Mouse (Mus musculus): ENCODE measurements around the gene Myh1.

Myh1 gene

DNA sequence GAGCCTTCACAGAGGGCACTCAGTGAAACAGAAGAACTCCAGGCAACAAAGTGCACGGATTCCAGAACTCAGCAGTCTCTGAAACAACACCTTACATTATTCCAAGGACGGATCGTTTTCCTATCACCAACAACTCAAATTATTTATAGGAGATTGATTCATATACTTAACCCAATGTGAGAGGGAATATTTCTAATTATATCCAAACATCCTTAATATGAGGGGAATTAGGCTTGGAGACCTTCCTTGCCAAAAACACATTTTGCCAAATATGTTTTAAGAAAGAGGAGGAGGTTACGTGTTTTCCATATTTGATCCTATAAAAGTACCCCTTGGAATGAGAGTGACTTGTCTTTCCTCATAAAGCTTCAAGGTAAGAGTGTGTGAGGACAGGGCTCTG, at the start of gene Myh1:
Gene Myh1, plus strand, starts transcription at position 301 of the 400 bp plus-strand sequence.
- no peak for DNase-seq (ENCODE audit: low spot score)

DNA sequence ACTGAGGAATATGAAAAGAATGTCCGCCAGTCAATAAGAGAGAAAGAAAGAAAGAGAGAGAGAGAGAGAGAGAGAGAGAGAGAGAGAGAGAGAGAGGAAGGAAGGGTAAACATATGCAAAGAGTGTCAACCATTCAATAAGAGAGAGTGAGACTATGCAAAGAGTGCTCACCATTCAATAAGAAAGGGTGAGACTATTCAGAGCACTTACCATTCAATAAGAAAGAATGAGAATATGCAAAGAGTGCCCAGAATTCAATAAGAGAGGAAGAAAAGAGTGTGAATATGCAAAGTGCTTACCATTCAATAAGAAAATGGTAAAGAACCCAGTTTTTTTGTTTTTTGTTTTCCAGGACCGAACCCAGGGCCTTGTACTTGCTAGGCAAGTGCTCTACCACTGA, 49.6 kb upstream of the Myh1 start:
- DNase-seq (ENCODE audit: low spot score), result no peak

DNA sequence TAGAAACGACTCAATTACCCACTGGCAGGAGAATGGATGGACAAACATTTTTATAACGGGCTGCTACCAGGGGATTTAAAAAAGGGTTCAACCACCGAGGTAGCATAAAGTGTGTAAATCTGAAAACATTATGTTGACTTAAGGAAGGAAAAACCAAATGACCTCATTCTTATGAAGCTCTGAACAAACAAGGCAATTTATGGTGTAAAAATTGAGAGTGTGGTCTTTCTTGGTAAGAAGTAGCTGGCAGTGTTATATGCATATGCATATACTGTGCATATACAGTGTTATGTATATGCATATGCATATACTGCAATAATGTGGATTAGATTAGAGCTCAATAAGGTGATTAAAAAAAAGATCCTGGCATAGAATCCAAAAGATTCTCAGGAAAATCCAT, 48.7 kb upstream of the Myh1 start:
- DNase-seq (ENCODE audit: low spot score), result no peak

DNA sequence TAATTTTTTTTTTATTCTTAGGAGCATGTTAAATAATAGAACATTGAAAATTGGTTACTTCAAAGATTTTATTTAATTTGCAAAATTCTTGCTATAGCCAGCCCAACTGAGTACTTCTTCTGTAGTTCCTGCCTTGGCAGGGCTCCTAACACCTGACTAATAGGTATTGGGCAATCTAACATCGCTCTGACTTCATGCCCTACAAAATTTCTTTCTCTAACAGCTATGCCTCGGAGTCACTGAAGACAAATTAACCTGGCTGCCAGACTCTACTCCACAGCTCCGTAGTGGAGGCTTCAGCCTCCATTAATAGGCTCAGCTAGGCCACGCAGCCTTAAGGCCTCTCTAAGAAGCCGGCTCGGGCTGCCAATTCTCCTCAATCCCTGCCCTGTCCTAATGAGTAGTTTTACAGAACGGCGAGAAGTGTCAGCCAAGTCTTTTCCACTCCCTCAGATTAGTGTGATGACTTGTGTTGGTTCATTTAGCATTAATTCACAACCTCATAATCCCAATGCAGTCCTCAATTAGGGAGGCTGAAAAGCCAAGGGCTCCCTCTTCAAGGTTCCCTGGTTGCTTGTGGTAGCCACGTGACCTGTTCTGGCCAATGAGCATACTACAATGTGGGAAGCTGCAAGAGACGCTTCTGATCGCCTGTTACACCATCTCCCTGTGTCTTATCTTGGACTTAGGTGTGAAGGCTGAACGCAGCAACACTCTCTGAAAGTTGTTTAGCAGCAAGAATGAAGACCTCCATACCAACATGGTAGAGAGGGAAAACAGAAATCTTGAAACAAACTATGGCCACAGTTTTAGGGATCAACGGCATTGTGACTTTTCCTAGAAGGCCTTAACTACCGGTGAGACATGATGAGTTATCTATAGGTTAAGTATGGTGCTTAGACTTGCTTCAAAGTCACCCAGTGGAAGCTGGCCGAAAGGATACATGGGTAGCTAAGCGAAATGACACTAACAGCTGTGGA, 47.9 kb upstream of the Myh1 start:
- DNase-seq (ENCODE audit: low spot score), result no peak

DNA sequence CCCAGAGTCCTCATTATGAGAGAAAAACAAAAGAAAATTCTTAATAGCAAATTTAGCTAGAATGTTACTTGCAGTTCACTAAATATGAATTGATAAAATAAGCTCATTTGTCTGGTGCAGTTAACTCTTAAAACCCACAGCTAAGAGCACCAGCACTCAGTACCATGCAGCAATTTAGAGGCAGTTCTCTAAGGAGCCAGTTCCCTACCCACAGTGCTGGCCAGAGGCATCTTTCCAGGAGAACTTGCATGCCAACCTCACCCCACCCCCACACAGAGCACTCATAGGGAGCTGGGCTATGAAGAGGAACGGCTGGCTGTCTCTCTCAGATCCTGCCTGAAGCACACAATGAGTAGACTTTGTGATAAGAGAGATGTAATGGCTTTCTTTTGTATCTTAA, 46.7 kb upstream of the Myh1 start:
- peak; percentile 50 for DNase-seq (ENCODE audit: low spot score)

DNA sequence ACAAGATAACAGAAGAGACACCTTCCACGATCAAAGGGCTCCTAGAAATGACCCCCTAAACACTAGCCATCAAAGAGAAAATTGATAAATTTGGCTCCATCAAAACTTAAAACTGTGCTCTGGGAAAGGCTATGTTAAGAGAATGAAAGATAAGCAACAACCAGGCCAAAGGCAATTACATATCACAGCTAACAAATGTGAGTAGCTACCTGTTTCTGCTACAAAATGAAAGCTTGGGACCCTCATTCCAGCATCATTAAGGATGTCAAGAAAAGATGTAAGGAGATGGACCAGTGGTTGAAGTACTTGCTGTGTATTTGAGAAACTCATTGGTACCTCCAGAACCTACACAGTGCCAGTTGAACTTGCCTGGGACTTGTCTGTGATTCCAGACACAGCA, 46.0 kb upstream of the Myh1 start:
- DNase-seq (ENCODE audit: low spot score), result no peak

DNA sequence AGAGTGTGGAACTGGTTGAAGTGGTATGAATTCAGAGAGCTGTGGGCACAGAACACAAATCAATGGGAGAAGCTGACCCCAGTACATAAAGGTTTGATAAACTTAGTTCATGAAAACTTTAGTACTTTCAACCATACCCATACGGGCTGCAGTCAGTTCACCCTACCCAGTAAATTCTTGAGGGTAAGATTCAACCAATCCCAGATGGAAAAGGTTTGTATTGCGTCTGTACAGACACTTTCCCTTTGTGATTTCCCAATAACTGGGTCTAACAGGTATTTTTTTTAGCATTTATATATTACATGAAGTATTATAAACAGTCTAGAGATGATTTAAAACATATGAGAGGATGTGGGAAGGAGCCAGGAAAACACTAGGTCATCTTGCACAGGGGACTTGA, 44.2 kb upstream of the Myh1 start:
- DNase-seq (ENCODE audit: low spot score), result no peak

DNA sequence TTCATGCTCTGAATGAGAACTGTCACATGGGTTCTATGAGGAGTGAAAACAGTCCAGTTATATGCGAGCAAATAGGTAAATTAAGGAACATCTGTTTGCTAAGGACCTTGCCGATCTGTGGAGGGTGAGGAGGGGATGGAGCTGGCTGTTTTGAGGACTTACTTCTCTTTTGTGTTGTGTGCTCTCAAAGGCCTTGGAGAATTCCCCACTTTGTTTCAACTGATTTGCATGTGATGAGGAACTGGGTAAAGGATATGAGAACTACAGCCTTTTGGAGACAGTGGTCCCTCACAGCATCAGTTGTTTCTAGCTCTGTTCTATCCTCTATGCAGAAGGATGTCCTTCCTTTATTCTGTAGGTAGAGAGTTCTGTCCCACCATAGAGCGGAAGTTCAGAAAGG, 39.7 kb upstream of the Myh1 start:
- no peak for DNase-seq (ENCODE audit: low spot score)

DNA sequence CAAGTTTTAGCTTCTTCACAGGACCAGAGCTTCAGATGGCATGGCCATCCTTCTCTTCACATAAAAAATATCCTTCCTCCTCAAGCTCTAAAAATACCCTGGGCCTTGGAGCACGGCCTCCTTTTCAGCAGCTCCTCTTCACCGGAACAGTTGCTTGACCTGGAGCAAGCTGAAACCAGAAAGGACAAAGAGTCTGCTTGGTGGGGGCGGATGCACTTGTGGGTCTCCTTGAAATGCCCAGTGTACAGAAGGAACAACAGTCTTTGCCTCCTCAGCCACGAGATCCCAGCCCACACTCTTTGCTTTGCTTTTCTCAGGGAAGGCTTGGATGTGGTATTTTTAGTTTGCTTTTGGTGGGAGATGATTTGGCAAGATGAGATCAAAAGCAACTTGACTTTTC, 36.2 kb upstream of the Myh1 start:
- no peak for DNase-seq (ENCODE audit: low spot score)

DNA sequence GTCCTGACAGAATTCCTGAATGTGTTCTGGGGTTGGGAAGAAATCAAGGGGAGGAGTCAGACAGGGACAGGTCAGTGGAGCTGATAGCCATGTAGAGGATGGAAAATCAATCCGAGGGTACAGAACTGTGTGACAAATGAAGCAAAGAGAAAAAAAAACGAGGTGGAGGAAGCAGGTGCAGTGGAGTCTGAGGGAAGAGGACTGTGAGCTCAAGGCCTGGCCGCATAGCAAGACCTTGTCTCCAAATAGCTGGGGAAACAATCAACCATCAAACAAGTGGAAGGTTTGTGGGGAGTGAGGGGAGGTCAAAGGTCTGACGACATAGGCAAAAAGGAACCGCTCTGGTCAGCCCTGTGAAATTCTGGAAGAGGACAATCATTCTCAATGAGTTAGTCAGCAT, 35.0 kb upstream of the Myh1 start:
- no peak for DNase-seq (ENCODE audit: low spot score)

DNA sequence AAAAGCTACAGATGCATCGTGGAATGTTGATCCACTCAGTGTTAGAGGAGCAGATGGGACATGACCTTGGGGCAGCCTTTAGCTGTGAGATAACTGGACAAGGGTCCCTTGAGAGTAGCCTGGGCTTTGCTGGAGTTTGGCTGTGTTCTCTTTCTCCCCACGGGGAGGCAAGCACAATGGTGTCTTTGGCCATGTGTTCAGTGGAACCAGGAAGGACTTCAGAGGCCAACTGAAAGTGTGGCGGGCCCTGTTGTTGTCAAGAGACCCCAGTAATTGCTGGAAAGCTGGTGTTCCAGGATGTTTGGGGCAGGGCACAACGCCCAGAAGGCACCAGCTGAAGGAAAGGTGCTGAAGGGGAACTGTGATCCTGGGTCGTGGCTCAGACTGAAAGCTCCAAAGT, 30.6 kb upstream of the Myh1 start:
- no peak for DNase-seq (ENCODE audit: low spot score)

DNA sequence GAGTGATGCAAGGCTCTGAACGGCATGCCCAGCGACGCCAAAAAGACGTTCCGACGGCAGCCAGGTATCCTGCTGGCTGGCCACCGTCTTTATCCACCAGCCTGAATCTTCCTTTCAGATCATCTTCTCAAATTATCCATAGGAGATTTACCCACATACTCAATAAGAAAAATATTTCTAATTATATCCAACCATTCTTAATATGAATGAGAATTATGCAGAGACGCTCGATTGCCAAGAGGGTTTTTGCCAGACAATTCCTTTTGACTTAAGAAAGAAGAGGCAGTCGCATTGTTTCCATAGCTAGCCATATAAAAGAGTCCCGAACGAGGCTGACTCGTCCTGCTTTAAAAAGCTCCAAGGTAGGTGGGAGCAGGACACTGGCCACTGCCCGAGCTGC, 29.1 kb upstream of the Myh1 start, which contains the start of gene Myh2:
Gene Myh2, plus strand, starts transcription at position 301 of the 400 bp plus-strand sequence.
- no peak for DNase-seq (ENCODE audit: low spot score)

DNA sequence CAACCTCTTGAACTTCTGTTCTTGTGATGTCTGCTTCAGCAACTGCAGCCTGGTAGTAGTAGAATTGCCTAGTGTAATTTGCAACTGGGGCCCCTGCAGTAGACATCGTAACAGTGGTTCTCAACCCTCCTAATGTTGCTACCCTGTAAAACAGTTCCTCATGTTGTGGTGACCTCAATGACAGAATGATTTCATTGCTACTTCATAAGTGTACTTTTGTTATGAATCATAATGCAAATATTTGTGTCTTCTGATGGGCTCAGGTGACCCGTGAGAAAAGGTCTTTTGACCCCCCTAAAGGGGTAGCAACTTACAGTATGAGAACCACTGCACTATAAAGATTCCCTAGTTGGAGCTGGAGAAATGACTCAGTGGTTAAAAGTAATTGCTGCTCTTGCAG, 27.4 kb upstream of the Myh1 start:
- no peak for DNase-seq (ENCODE audit: low spot score)

DNA sequence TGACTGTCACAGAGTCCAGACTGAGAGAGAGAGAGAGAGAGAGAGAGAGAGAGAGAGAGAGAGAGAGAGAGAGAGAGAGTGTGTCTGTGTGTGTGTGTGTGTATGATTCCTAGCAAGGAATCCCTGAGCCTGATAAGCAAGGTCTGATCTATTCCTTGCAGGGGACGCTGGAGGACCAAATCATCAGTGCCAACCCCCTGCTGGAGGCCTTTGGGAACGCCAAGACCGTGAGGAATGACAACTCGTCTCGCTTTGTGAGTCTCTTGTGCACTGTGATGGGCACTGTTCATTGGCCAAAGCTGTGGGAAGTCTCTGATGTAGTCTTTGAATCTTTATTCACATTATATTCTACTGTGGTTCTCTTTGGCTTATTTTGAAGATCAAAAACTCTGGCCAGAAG, 23.5 kb upstream of the Myh1 start:
- DNase-seq (ENCODE audit: low spot score), result no peak

DNA sequence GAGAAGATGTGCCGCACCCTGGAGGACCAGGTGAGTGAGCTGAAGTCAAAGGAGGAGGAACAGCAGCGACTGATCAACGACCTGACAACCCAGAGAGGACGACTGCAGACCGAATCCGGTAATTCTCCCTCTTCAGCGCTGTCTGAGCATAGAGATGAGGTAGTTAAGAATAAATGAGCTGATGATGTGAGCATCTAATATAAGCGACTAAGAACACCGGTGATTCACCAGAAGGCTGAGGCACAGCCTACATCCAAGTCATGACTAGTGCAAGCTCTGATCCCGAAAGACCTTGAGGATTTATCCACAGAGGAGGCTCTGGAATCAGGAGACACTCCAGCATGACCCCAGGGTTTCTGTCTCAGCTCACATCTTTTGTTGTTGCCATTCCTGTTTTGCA, 9.5 kb upstream of the Myh1 start:
- no peak for DNase-seq (ENCODE audit: low spot score)

DNA sequence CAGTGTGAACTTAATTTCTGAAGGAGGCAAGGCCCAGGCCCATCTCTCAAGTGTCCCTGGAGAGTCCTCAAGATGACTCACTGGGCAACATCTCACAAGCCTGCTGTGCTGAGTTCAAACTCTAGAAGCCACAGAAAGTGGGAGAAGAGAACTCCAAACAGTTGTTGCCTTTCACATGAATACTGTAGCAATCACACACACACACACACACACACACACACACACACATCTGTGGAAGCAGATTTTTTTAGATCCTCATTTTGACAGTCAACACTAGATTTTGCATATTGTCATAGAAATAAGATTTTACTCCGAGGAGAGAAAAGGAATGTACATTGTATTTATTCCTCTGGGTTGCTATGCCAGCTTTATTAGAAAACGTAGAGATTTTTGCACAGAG, 9.0 kb upstream of the Myh1 start:
- DNase-seq (ENCODE audit: low spot score), result no peak

DNA sequence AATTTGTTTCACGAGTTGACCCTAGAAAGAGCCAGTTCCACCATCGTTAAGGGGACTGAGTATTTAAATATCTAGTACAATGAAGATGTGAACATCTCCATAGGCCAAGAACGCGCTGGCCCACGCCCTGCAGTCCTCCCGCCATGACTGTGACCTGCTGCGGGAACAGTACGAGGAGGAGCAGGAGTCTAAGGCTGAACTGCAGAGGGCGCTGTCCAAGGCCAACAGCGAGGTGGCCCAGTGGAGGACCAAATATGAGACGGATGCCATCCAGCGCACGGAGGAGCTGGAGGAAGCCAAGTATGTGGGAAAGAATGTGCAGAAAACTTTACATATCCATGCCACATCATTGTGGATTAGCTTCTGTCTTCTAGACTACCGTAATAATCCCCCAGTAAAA, 8.4 kb upstream of the Myh1 start:
- DNase-seq (ENCODE audit: low spot score), result no peak

DNA sequence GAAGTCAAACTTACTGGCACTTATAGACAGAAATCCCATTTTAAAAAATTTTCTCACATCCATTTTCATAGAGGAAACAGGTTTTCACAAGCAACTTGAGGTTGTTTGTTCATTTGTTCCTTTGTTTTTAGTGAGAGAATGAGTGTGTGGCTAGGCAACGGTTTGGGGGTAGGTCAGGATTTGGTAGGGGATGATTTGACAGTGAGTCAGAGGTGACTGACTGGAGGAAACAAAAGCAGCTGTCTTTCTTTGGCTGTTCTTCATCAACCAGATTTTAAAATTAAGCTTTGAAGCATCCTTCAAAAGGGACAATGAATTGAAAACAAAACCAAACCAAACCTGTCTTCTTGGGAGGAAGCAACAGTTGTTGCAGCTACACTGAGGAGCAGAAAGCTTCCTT, 531 bp upstream of the Myh1 start:
- DNase-seq (ENCODE audit: low spot score), result no peak

DNA sequence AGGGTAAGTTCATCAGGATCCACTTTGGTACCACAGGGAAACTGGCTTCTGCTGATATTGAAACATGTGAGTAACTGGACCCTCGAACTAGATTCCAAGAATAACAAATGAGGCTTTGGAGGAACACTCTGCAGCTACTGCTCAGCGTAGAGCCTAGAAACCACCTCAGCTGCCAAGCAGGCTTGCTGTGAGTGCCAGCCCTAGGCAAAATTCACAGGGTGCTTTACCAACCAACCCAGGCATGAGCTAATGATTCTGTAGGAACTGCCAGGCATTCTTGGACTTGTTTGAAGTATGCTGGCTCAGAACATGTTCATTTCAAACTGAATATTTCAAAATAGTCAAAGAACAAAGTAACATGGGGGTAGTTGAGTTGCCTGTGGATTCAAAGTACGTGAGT, 4.9 kb downstream of the Myh1 start:
- no peak for DNase-seq (ENCODE audit: low spot score)

DNA sequence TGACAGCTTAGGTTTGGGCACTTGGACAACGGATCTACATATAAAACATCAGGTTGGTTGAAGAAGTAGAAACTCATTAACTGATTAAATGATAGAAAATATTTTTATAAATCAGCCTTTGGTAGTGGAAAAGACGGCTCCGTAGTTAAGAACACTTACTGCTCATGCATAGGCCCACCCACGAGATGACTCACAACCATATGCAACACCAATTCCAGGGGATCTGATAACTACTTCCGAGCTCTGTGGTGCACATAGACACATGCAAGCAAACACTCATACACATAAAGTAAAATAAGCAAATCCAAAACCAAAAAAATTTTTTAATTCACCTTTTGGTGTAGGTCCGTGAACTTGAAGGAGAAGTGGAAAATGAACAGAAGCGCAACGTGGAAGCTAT, 22.0 kb downstream of the Myh1 start:
- no peak for DNase-seq (ENCODE audit: low spot score)

DNA sequence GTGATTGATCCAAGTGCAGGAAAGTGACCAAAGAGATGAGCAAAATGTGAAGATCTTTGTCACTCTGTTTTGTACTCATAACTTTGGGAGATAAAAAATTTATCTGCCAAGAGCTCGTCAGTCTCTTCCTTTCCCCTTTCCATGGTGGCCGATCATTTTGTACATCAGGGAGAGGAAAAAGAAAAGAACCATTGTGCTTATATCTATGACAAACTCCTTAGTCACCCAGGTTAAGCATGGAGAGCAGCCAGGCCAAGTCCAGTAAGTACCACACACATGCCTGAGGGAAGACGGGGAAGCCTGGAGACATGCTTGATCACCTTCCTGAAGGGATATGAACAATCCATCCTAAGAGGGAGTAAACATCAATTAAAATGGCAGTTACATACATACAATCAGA, 24.6 kb downstream of the Myh1 start:
- no peak for DNase-seq (ENCODE audit: low spot score)

DNA sequence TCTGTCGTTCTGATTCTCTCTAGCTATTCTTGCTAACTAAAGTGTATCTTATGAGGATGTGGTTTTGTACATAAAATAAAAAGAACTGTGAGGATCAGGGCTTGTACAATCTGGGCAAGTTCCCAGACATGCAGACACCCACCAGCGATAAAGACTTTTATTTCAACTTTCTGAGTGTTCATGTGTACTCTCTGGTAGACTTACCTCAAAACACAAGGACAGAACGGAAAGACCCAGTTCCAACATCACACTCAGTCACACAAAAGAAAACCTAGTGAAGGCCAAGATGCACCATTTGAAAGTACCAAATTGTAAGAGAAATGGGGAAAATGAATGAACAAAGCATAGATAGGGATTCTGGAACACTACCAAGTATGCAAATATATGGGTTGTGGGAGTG, 28.9 kb downstream of the Myh1 start:
- DNase-seq (ENCODE audit: low spot score), result no peak

DNA sequence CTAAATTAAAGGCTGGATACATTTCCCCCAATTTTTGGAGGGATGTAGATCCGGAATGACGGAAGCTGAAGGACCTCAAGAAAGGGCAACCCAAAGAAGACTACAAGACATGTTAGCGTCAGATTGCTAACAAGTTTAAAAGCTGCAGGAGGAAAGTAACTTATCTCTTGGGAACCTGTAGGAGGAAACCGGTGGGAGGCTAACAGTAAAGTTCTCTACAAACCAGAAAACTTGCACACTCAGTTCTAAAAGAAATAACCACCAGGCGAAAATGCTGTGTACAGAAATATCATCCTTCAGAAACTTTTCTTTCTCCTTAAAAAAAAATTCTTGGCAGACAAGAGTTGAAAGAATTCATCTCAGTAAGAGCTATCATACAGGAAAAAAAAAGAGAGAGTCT, 29.3 kb downstream of the Myh1 start:
- DNase-seq (ENCODE audit: low spot score), result no peak

DNA sequence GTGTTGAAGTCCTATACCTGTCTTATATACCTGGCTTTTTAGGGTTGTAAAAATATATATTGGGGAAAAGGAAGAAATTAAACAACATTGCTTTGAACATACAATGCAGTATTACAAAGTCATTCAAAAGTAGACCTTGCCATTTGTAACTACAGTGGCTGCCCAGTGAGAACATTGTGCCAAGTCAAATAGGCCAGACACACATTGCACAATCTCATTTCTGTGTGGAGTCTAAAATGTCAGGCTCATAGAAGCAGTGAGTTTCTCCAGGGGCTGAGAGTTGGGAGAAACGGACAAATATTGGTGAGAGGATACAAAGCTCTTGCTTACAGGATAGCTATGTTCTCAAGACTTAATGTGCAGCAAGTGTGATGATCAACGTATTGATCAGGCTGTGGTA, 30.1 kb downstream of the Myh1 start:
- no peak for DNase-seq (ENCODE audit: low spot score)
